Mouse (Mus musculus) thymus, adult 2 months (tissue): ENCODE measurements at regions not wholly inside any gene's neighbourhood (a gene's known extent, or its start where the extent isn't known, plus 50 kb on each side); places are given as distances from the start of the nearest gene placed in this dataset.

Experiments used
- CTCF ChIP-seq: fragments of 200-500 bp; IDR thresholded peaks from 2 replicates; pipeline ENCODE4 v1.5.1; 2012; ENCODE audit warnings: mild to moderate bottlenecking, control low read depth, low read length, moderate library complexity, borderline replicate concordance; ENCODE audit not compliant: control insufficient read depth, poor library complexity, insufficient read depth; ENCODE audit errors: extremely low read depth
- POLR2A ChIP-seq: fragments of 200-500 bp; IDR thresholded peaks from 2 replicates; pipeline ENCODE4 v1.6.1; 2012; ENCODE audit warnings: mild to moderate bottlenecking, low read length, control low read depth, moderate library complexity; ENCODE audit not compliant: control insufficient read depth, poor library complexity, insufficient read depth; ENCODE audit errors: extremely low read depth

- TF ChIP-seq CTCF (no peak), POLR2A (no peak)
Observed at GRCm38 (mm10) chr4:89034299-89034698, 102.6 kb upstream of the Mtap start.
